Mouse (Mus musculus): ENCODE measurements around the gene Nmral1. TPM values are rescaled to one million over a fixed set of nuclear protein-coding genes. Genes with fewer than 3 reads are reported as not detected.

Gene Nmral1
- polyA plus RNA-seq, 1 experiment from 2014 or later = 65.1 TPM

- Histone ChIP-seq H3K9ac (no peak overlapping the region), H3K9me3 (no peaks in the 10 kb centered on the region), H3K4me1 (replicated peaks) (peaks cover 20% of the 10 kb centered on the region), H3K36me3 (no peaks in the 10 kb centered on the region), H3K27me3 (no peaks in the 10 kb centered on the region), H3K4me3 (no peak overlapping the region), H3K27ac (no peak overlapping the region), H3K4me2 (no peak overlapping the region)
- ATAC-seq (ENCODE audit: low FRiP score) = no peak
- 79% methylated on average over 3 of the region's 3 CpGs for WGBS
Observed at GRCm38 (mm10) chr16:4730776-4731358, 11.7 kb upstream of the Nmral1 start.

- no peaks in the 10 kb centered on the region for H3K36me3 ChIP-seq
- H3K27me3 ChIP-seq = no peaks in the 10 kb centered on the region
- no peak overlapping the region for H3K9ac ChIP-seq
- no peak overlapping the region for H3K27ac ChIP-seq
- H3K9me3 ChIP-seq = no peaks in the 10 kb centered on the region
- H3K4me2 ChIP-seq = peak overlapping the region; percentile 86; the same call in 1 of the 2 replicates
- peaks cover 20% of the 10 kb centered on the region for H3K4me1 ChIP-seq (replicated peaks)
- WGBS = 90% methylated on average over 1 of the region's 1 CpGs
- H3K4me3 ChIP-seq = no peak overlapping the region
- ATAC-seq (ENCODE audit: low FRiP score) = no peak
Observed at GRCm38 (mm10) chr16:4727963-4728362, 8.8 kb upstream of the Nmral1 start.

- Histone ChIP-seq H3K4me2 (peak overlapping the region; percentile 86), H3K27ac (no peak overlapping the region), H3K9ac (no peak overlapping the region), H3K9me3 (no peaks in the 10 kb centered on the region), H3K4me1 (replicated peaks) (peaks cover 20% of the 10 kb centered on the region), H3K4me3 (no peak overlapping the region), H3K27me3 (no peaks in the 10 kb centered on the region), H3K36me3 (no peaks in the 10 kb centered on the region)
- WGBS = 95% methylated on average over 1 of the region's 1 CpGs
- ATAC-seq (ENCODE audit: low FRiP score) = no peak
Observed at GRCm38 (mm10) chr16:4727526-4727925, 8.4 kb upstream of the Nmral1 start.

DNA sequence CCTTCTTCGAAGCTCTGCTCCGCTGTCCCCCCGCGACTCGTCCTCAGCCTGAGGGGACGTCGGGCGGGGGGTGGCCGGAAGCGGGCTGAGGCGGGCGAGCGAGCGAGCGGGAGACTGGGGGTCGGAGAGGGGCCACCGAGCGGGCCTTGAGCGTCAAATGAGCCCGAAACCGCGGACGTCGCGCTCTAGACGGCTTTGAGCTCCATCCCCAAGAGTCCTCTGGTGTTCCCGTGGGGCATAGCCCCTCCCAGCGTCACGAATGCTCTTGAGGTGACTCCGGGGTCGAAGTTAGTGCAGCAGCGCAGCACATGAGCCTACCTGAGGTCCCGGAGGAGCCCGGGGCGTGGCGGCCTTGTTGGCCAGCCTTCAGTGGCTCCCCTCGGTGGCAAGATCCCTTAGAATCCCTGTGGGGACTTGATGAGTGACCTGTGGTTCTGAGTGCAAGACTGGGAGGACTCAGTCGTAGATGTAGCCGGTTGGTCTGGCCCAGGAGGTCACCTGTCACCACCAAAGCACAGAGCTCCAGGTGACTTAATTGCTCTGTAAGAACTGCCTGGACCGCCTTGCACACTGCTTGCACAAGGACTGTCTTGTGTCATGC lies 7.5 kb upstream of the Nmral1 start:
- peak overlapping the region; percentile 86 for H3K4me2 ChIP-seq
- peak overlapping the region; percentile 78 for H3K27ac ChIP-seq
- WGBS = 2% methylated on average over 40 of the region's 40 CpGs
- H3K36me3 ChIP-seq = no peaks in the 10 kb centered on the region
- peak overlapping the region; percentile 69 for H3K4me3 ChIP-seq
- no peaks in the 10 kb centered on the region for H3K27me3 ChIP-seq
- ATAC-seq (ENCODE audit: low FRiP score) = no peak; the same call in none of the 2 replicates
- H3K4me1 ChIP-seq (replicated peaks) = peaks cover 20% of the 10 kb centered on the region
- H3K9me3 ChIP-seq = no peaks in the 10 kb centered on the region
- H3K9ac ChIP-seq = peak overlapping the region; percentile 84

DNA sequence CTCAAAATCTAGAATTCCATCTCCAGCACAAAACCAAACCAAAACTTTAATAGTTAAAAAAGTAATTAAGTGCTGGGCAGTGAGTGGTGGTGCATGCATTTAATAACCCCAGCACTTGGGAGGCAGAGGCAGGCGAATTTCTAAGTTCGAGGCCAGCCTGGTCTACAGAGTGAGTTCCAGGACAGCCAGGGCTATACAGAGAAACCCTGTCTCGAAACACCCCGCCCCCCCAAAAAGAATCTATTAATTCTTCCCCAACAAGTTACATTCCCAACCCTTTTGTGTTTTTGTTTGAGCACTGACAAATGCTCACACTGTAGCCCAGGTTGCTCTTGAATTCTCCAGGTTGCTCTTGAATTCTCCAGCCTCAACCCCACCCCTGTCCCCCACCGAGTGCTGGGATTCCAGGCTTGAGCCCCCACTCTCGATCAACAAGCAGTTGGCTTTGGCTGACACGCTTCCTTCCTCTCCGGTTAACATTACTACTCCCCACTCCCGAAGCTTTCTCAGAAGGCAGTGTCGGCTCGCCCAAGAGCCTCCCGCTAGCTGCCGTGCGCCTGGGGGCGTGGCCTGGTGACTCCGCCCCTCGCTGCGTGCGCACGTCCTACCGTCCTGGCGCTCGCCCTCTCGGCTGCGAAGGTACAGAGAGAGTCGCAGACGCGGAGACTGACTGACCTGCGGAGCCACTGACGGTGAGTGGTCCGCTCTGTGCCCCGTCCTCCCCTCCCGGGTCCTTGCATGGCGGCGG lies 6.8 kb upstream of the Nmral1 start, which contains the start of gene Hmox2:
TSS of gene Hmox2 (plus strand) at position 582 of the 748 bp plus-strand sequence.
- WGBS = 6% methylated on average over 34 of the region's 35 CpGs

GRCm38 (mm10) chr16:4725266-4725665 lies 6.1 kb upstream of the Nmral1 start:
- Histone ChIP-seq H3K9me3 (no peaks in the 10 kb centered on the region), H3K4me3 (no peak overlapping the region), H3K4me1 (replicated peaks) (peaks cover 18% of the 10 kb centered on the region), H3K4me2 (no peak overlapping the region; the same call in 1 of the 2 replicates), H3K36me3 (no peaks in the 10 kb centered on the region), H3K27ac (no peak overlapping the region), H3K27me3 (no peaks in the 10 kb centered on the region), H3K9ac (no peak overlapping the region)
- no peak for ATAC-seq (ENCODE audit: low FRiP score)
- 83% methylated on average over 4 of the region's 4 CpGs for WGBS

More for the DNA sequence above, 6.8 kb upstream of the Nmral1 start, which contains the start of gene Hmox2:
- H3K9me3 ChIP-seq = no peaks in the 10 kb centered on the region
- no peaks in the 10 kb centered on the region for H3K27me3 ChIP-seq
- H3K27ac ChIP-seq = peak within 1 kb of the TSS; percentile 78
- H3K4me3 ChIP-seq = peak within 1 kb of the TSS; percentile 69
- peak; percentile 96 for ATAC-seq (ENCODE audit: low FRiP score)
- peak within 1 kb of the TSS; percentile 86 for H3K4me2 ChIP-seq
- no peaks in the 10 kb centered on the region for H3K36me3 ChIP-seq
- peaks cover 20% of the 10 kb centered on the region for H3K4me1 ChIP-seq (replicated peaks)
- peak within 1 kb of the TSS; percentile 84 for H3K9ac ChIP-seq

DNA sequence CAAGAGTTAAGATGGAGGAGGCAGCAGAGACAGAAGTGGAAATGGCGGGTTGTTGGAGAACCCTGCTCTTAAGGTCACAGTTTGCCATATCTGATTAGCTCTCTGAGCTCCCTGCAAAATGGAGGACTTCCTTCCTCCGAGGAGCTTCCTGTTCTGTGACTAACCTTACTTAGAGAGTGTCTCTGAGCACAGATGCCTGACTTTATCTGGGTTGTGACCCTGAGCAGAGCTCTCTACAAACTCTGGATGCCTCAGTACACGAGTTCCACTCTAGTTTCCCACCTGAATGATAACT lies 3.7 kb upstream of the Nmral1 start:
- no peak overlapping the region for H3K4me2 ChIP-seq
- H3K27ac ChIP-seq = no peak overlapping the region
- no peaks in the 10 kb centered on the region for H3K36me3 ChIP-seq
- H3K9ac ChIP-seq = no peak overlapping the region
- no peak overlapping the region for H3K4me3 ChIP-seq
- H3K9me3 ChIP-seq = no peaks in the 10 kb centered on the region
- H3K4me1 ChIP-seq (replicated peaks) = peaks cover 22% of the 10 kb centered on the region
- no peak for ATAC-seq (ENCODE audit: low FRiP score)
- WGBS = 75% methylated on average over 3 of the region's 3 CpGs
- H3K27me3 ChIP-seq = no peaks in the 10 kb centered on the region

DNA sequence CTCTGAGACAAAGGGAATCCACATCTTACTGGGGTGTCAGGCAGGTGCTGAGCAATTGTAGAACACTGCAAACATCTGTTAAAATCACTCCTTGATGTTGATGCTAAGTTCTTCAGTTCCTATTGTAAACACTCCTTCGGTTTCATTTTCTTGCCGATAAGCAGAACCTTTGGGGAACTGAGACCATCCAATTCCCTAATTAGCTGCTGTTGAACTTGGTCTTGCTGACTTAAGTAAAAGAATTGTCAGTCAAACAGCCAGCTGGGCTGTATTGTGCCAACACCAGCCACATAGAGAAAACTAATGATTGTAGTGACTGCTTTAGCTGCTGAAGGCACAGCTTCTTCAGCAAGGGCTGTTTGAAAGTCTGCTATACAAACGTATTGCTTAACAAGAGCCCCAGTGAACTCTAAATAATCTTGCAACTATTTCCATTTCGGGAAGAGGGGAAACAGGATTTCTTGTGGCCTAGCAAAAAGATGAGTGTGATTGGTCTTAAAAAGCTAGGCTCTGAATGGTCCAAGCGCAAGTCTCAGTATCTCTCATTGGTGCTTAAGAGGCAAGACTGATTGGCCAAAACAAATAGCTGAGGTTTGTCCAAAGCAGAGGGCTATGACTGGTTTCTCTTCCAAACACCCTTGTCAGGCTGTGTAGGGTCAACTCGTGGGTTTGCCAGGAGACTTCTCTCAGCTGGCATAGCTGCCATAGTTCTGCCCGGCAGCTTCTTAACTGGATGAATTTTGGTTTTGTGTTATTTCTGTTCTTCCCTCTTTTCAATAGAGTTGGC lies 3.2 kb upstream of the Nmral1 start:
- peaks cover 23% of the 10 kb centered on the region for H3K4me1 ChIP-seq (replicated peaks)
- H3K27ac ChIP-seq = no peak overlapping the region
- H3K36me3 ChIP-seq = no peaks in the 10 kb centered on the region
- no peak overlapping the region for H3K4me3 ChIP-seq
- ATAC-seq (ENCODE audit: low FRiP score) = no peak
- H3K9me3 ChIP-seq = no peaks in the 10 kb centered on the region
- 82% methylated on average over 7 of the region's 7 CpGs for WGBS
- H3K9ac ChIP-seq = no peak overlapping the region
- H3K4me2 ChIP-seq = no peak overlapping the region
- no peaks in the 10 kb centered on the region for H3K27me3 ChIP-seq

DNA sequence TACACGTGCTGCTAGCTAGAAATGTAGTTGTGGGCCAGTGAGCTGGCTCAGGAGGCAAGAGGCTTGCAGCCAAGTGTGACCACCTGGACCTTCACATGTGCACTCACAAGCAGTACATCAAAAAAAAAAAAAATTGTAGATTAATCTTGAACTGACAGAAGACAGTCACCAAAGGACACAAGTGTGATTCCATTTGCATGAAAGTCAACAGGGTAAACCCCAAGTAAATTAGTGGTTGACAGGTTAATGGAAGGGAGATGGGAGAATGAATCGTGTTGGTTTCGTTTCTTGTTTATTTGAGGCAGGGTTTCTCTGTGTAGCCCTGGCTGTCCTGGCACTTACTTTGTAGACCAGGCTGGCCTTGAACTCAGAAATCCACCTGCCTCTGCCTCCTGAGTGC lies 1.3 kb downstream of the Nmral1 start:
- Histone ChIP-seq H3K4me2 (peak overlapping the region; percentile 71), H3K4me1 (replicated peaks) (peaks cover 15% of the 10 kb centered on the region), H3K9me3 (no peaks in the 10 kb centered on the region), H3K36me3 (peaks cover 35% of the 10 kb centered on the region), H3K9ac (peak overlapping the region; percentile 77), H3K4me3 (peak overlapping the region; percentile 65), H3K27ac (no peak overlapping the region), H3K27me3 (no peaks in the 10 kb centered on the region)
- ATAC-seq (ENCODE audit: low FRiP score) = no peak
- WGBS = 69% methylated on average over 3 of the region's 3 CpGs

- no peak for ATAC-seq (ENCODE audit: low FRiP score)
- H3K36me3 ChIP-seq = peaks cover 68% of the 10 kb centered on the region
- WGBS = 91% methylated on average over 17 of the region's 17 CpGs
Observed at GRCm38 (mm10) chr16:4713861-4714710, 5.1 kb downstream of the Nmral1 start.

GRCm38 (mm10) chr16:4711173-4711572 lies 8.0 kb downstream of the Nmral1 start:
- WGBS = 90% methylated on average over 4 of the region's 4 CpGs

More at GRCm38 (mm10) chr16:4713861-4714710, 5.1 kb downstream of the Nmral1 start:
- no peak overlapping the region for H3K27ac ChIP-seq
- no peak overlapping the region for H3K4me2 ChIP-seq
- no peaks in the 10 kb centered on the region for H3K9me3 ChIP-seq
- H3K4me3 ChIP-seq = no peak overlapping the region
- peaks cover 10% of the 10 kb centered on the region for H3K4me1 ChIP-seq (replicated peaks)
- H3K9ac ChIP-seq = 0 out of 2 replicates have a peak overlapping the region, but pooled peaks have one; percentile 2
- H3K27me3 ChIP-seq = no peaks in the 10 kb centered on the region

More at GRCm38 (mm10) chr16:4711173-4711572, 8.0 kb downstream of the Nmral1 start:
- no peak for ATAC-seq (ENCODE audit: low FRiP score)
- Histone ChIP-seq H3K9me3 (no peaks in the 10 kb centered on the region), H3K27me3 (no peaks in the 10 kb centered on the region), H3K4me1 (replicated peaks) (no peaks in the 10 kb centered on the region), H3K9ac (no peak overlapping the region), H3K4me2 (no peak overlapping the region), H3K36me3 (peaks cover 90% of the 10 kb centered on the region), H3K27ac (no peak overlapping the region), H3K4me3 (no peak overlapping the region)

Data from hindbrain, embryonic 13.5 days (tissue).